In genomic region chr3:57267559-57268173, GRCm38 (mm10) we compare ENCODE assay signal across 9 mouse cellular contexts. TPM values are rescaled to one million over a fixed set of nuclear protein-coding genes. Genes with fewer than 3 reads are reported as not detected.
DNase-seq lines count a peak whose midpoint lies in the region; ATAC-seq lines count a peak whose summit lies in the region.
"Had no signal": no experiment of that assay in that cellular context is flagged by ENCODE, and none has a peak within 500 bp of the region (broad histone marks: within the 10 kb centered on the region; RNA-seq: fewer than 3 reads in every experiment).

No protein-coding gene starts in this region.

- no peak overlapping the region for H3K4me3 ChIP-seq in embryonic facial prominence, embryonic 14.5 days (ENCODE audit: low read depth, low read length)
- H3K4me3 ChIP-seq in hindbrain, embryonic 14.5 days (replicated peaks; ENCODE audit: low read length), result no peak overlapping the region
- no peak overlapping the region for H3K4me3 ChIP-seq in midbrain, embryonic 14.5 days (replicated peaks; ENCODE audit: low read depth, low read length)
- H3K4me3 ChIP-seq: liver, embryonic 13.5 days had no signal

- no peak overlapping the region for H3K4me2 ChIP-seq in embryonic facial prominence, embryonic 14.5 days (ENCODE audit: low read depth, low read length)
- H3K4me2 ChIP-seq in hindbrain, embryonic 14.5 days (replicated peaks), result no peak overlapping the region
- no peak overlapping the region for H3K4me2 ChIP-seq in midbrain, embryonic 14.5 days (ENCODE audit: low read length)
- H3K4me2 ChIP-seq: liver, embryonic 13.5 days had no signal

- no peak overlapping the region for H3K27ac ChIP-seq in embryonic facial prominence, embryonic 14.5 days (replicated peaks; ENCODE audit: low read depth, low read length)
- H3K27ac ChIP-seq in hindbrain, embryonic 14.5 days, result no peak overlapping the region
- H3K27ac ChIP-seq in midbrain, embryonic 14.5 days (replicated peaks; ENCODE audit: low read depth, low read length), result no peak overlapping the region
- H3K27ac ChIP-seq: liver, embryonic 13.5 days had no signal

- DNase-seq in cerebellum, adult 11 months, result peak; percentile 3
- DNase-seq in cerebellum, adult 9-11 months, result no peak
- DNase-seq in adipocyte (ENCODE audit: low spot score), result peak; percentile 70
- DNase-seq in embryonic facial prominence, embryonic 14.5 days (ENCODE audit: low spot score), result peak; percentile 40
- DNase-seq in hindbrain, embryonic 14.5 days (ENCODE audit: low spot score), result peak; percentile 82
- peak; percentile 23 for DNase-seq in left cerebral cortex, postnatal 4 days
- peak; percentile 84 for DNase-seq in midbrain, embryonic 14.5 days
- DNase-seq in B cell, adult 2 months, result no peak
- DNase-seq: liver, embryonic 13.5 days had no signal

- no peak overlapping the region for H3K9ac ChIP-seq in embryonic facial prominence, embryonic 14.5 days (ENCODE audit: low read depth, low read length)
- H3K9ac ChIP-seq in hindbrain, embryonic 14.5 days, result no peak overlapping the region
- no peak overlapping the region for H3K9ac ChIP-seq in midbrain, embryonic 14.5 days (replicated peaks; ENCODE audit: low read length)
- H3K9ac ChIP-seq: liver, embryonic 13.5 days had no signal

- no peaks in the 10 kb centered on the region for H3K4me1 ChIP-seq in embryonic facial prominence, embryonic 14.5 days (ENCODE audit: control insufficient read depth, insufficient read depth, low read length)
- no peaks in the 10 kb centered on the region for H3K4me1 ChIP-seq in hindbrain, embryonic 14.5 days (replicated peaks; ENCODE audit: control insufficient read depth, insufficient read depth, low read length)
- no peaks in the 10 kb centered on the region for H3K4me1 ChIP-seq in midbrain, embryonic 14.5 days (ENCODE audit: control insufficient read depth, insufficient read depth, low read length)

- intact Hi-C loops in left cerebral cortex, postnatal 4 days (cut with DNase I), result loop anchor here (2.0 kb wide), 1 partner anchor 181 kb away; no protein-coding TSS in a partner anchor

- H3K36me3 ChIP-seq in embryonic facial prominence, embryonic 14.5 days (ENCODE audit: control insufficient read depth, insufficient read depth, low read length), result no peaks in the 10 kb centered on the region
- no peaks in the 10 kb centered on the region for H3K36me3 ChIP-seq in hindbrain, embryonic 14.5 days (replicated peaks; ENCODE audit: control insufficient read depth, insufficient read depth)
- no peaks in the 10 kb centered on the region for H3K36me3 ChIP-seq in midbrain, embryonic 14.5 days (ENCODE audit: control insufficient read depth, insufficient read depth, low read length)
- H3K36me3 ChIP-seq: liver, embryonic 13.5 days had no signal

- ATAC-seq in embryonic facial prominence, embryonic 14.5 days (ENCODE audit: low read depth), result peak; percentile 30; the same call in 1 of the 2 replicates
- ATAC-seq in hindbrain, embryonic 14.5 days (ENCODE audit: low FRiP score), result peak; percentile 75
- ATAC-seq in midbrain, embryonic 14.5 days (ENCODE audit: low FRiP score, low TSS enrichment), result peak; percentile 72

- WGBS in embryonic facial prominence, embryonic 14.5 days, result 32% methylated on average over 6 of the region's 6 CpGs
- 34% methylated on average over 6 of the region's 6 CpGs for WGBS in hindbrain, embryonic 14.5 days
- WGBS in midbrain, embryonic 14.5 days, result 38% methylated on average over 6 of the region's 6 CpGs

- H3K27me3 ChIP-seq in embryonic facial prominence, embryonic 14.5 days (replicated peaks; ENCODE audit: control insufficient read depth, insufficient read depth, low read length), result no peaks in the 10 kb centered on the region
- no peaks in the 10 kb centered on the region for H3K27me3 ChIP-seq in hindbrain, embryonic 14.5 days (ENCODE audit: control insufficient read depth, insufficient read depth, low read length)
- H3K27me3 ChIP-seq in midbrain, embryonic 14.5 days (ENCODE audit: control insufficient read depth, insufficient read depth, low read length), result no peaks in the 10 kb centered on the region
- H3K27me3 ChIP-seq: liver, embryonic 13.5 days had no signal

- no peaks in the 10 kb centered on the region for H3K9me3 ChIP-seq in embryonic facial prominence, embryonic 14.5 days (ENCODE audit: control insufficient read depth, low read length)
- H3K9me3 ChIP-seq in hindbrain, embryonic 14.5 days (ENCODE audit: control insufficient read depth, low read length), result no peaks in the 10 kb centered on the region
- H3K9me3 ChIP-seq in midbrain, embryonic 14.5 days (ENCODE audit: control insufficient read depth, low read length), result no peaks in the 10 kb centered on the region
- H3K9me3 ChIP-seq: liver, embryonic 13.5 days had no signal

RNA-seq across cellular contexts. Expression of gene Tm4sf1, which starts 34.1 kb away (rescaled TPM):
- 93.8 and 94.9 TPM in 2 replicates for polyA plus RNA-seq in embryonic facial prominence, embryonic 14.5 days (2014; fragmentation: Nextera tagmentation; extraction: Ambion mirVana)
- polyA plus RNA-seq in hindbrain, embryonic 14.5 days (2014; fragmentation: Nextera tagmentation; extraction: Ambion mirVana), result 30.8 and 38.6 TPM in 2 replicates
- 1 to 10 TPM; 8.0 to 8.6 TPM for total RNA-seq in left cerebral cortex, postnatal 4 days (2021)
- 9.0 and 22.3 TPM in 2 replicates for polyA plus RNA-seq in midbrain, embryonic 14.5 days (2014; fragmentation: Nextera tagmentation; extraction: Ambion mirVana)

Comparison
In these comparisons a context has a peak if more than half of its experiments do, and no peak if none do; other contexts are left out.
1. DNase-seq: peak in cerebellum, adult 11 months (single experiment), adipocyte (single experiment), embryonic facial prominence, embryonic 14.5 days (single experiment), hindbrain, embryonic 14.5 days (single experiment), left cerebral cortex, postnatal 4 days (single experiment) and midbrain, embryonic 14.5 days (single experiment); none in cerebellum, adult 9-11 months (single experiment) and B cell, adult 2 months (0 of 2).
2. Peak in every context shown above with its lines, with median percentiles within 50 percentile points of each other: ATAC-seq.